Mouse (Mus musculus): ENCODE measurements at regions not wholly inside any gene's neighbourhood (a gene's known extent, or its start where the extent isn't known, plus 50 kb on each side); places are given as distances from the start of the nearest gene placed in this dataset.
A peak's percentile ranks its signal among the peaks of the same experiment; 100 is the strongest.

DNA sequence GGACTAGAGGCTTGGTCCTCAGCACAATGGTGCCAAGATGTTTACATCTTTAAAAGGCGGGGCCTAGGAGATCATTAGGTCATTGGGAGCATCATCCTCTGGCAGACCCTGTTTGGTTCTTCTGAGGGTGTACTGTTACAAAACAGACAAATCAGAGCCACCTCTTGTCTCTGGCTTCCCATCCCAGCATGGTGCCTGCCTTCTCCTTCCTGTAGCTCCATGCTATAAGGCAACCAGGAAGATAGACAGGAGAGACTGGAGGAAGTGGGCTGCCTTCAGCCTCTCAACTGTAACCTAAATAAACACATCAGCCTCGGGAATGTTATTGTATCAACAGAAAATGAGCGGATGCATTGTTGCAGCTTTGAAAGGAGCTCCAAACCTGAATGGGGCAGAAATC is 529.8 kb upstream of the Gm765 start:
- no peaks in the 10 kb centered on the region for H3K27me3 ChIP-seq
- no peak for ATAC-seq (ENCODE audit: insufficient number of reproducible peaks, insufficient read depth, low FRiP score, low TSS enrichment)
- H3K36me3 ChIP-seq = no peaks in the 10 kb centered on the region
- no peaks in the 10 kb centered on the region for H3K4me1 ChIP-seq
- no peak overlapping the region for H3K4me2 ChIP-seq (replicated peaks)
- H3K9ac ChIP-seq = no peak overlapping the region
- WGBS = 54% methylated on average over 3 of the region's 3 CpGs
- no peaks in the 10 kb centered on the region for H3K9me3 ChIP-seq
- no peak overlapping the region for H3K27ac ChIP-seq
- H3K4me3 ChIP-seq = no peak overlapping the region

DNA sequence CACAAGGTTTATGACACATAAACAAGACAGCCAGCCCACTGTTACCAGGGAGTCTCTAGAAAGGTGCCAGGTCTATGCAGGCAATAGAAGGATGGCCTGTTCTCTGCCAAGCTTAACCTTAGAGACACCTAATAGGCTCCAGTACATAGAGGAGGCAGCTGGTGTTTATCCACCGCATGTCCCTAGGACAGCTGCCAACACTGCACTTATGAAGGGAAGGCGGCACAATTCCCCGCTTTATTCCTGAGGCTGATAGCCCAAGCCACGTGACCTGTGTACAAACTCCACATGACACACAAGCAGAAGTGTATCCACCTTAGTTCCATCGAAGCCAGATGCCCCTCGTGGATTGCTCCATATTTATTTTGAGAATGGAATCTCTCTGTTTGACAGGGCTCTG is 527.2 kb upstream of the Gm765 start:
- H3K4me3 ChIP-seq = no peak overlapping the region
- H3K4me2 ChIP-seq (replicated peaks) = no peak overlapping the region
- H3K36me3 ChIP-seq = no peaks in the 10 kb centered on the region
- H3K27ac ChIP-seq = no peak overlapping the region
- no peaks in the 10 kb centered on the region for H3K4me1 ChIP-seq
- 85% methylated on average over 6 of the region's 6 CpGs for WGBS
- no peaks in the 10 kb centered on the region for H3K27me3 ChIP-seq
- no peaks in the 10 kb centered on the region for H3K9me3 ChIP-seq
- no peak for ATAC-seq (ENCODE audit: insufficient number of reproducible peaks, insufficient read depth, low FRiP score, low TSS enrichment)
- no peak overlapping the region for H3K9ac ChIP-seq

DNA sequence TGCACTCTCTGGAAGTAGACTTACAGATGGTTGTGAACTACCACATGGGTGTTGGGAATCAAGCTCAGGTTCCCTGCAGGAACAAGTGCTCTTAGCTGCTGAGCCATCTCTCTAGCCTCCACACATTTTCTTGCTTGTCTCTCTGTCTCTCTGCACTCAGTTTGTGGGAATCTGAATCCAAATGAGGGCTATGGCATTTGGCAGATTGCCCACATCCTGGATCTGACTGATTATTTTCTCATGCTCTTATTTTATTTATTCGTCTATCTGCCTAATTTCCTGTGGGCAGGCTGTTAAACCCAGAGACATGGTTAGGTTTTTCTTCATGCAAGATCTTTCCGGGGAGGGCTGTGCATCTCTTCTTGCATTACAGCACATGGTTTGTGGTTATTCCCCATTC is 521.8 kb upstream of the Gm765 start:
- peak overlapping the region; percentile 43; the same call in 1 of the 2 replicates for H3K27ac ChIP-seq
- H3K4me1 ChIP-seq = peaks cover 7% of the 10 kb centered on the region; the same call in 1 of the 2 replicates
- H3K36me3 ChIP-seq = no peaks in the 10 kb centered on the region
- no peak overlapping the region for H3K4me3 ChIP-seq
- H3K4me2 ChIP-seq (replicated peaks) = no peak overlapping the region
- no peaks in the 10 kb centered on the region for H3K9me3 ChIP-seq
- WGBS = 36% methylated on average over 2 of the region's 2 CpGs
- no peaks in the 10 kb centered on the region for H3K27me3 ChIP-seq
- ATAC-seq (ENCODE audit: insufficient number of reproducible peaks, insufficient read depth, low FRiP score, low TSS enrichment) = no peak
- H3K9ac ChIP-seq = no peak overlapping the region

DNA sequence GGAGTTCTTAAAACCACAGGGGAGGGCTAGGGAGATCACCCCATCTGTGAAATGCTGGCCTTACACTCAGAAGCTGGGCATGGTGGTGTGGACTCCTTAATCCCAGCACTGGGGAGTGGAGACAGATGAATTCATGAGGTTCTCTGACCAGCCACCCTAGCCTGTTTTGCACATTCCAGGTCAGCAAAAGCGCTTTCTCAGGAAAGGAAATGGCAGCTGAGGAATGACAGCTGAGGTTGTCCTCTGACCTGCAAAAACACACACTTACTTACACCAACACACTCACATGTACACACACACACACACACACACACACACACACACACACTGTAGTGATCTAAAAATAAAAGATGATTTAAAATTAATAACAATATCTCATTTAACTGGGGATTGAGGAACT is 513.4 kb upstream of the Gm765 start:
- no peaks in the 10 kb centered on the region for H3K4me1 ChIP-seq
- H3K9me3 ChIP-seq = no peaks in the 10 kb centered on the region
- H3K9ac ChIP-seq = no peak overlapping the region
- no peaks in the 10 kb centered on the region for H3K36me3 ChIP-seq
- H3K27me3 ChIP-seq = no peaks in the 10 kb centered on the region
- WGBS = 85% methylated on average over 1 of the region's 1 CpGs
- no peak for ATAC-seq (ENCODE audit: insufficient number of reproducible peaks, insufficient read depth, low FRiP score, low TSS enrichment)
- H3K27ac ChIP-seq = no peak overlapping the region
- no peak overlapping the region for H3K4me2 ChIP-seq (replicated peaks)
- H3K4me3 ChIP-seq = no peak overlapping the region

DNA sequence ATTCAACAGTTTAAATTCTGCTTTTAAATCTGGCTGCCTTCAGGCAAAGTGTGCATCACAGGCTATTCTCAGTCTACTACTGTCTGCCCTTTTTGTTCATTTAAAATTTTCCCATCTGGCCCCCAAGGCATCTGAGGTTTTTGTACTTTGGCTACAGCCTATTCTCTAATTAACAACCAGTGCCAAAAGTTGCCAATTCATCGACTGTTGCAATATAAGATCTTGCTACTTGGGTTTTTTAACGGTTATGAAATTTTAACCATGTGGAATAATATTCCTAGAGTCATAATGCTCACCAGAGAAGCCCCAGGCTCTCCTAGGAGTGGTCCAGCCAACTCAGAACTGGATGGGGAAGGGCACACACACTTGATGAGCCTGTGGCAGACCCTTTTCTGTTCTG is 508.4 kb upstream of the Gm765 start:
- WGBS = 67% methylated on average over 2 of the region's 2 CpGs

DNA sequence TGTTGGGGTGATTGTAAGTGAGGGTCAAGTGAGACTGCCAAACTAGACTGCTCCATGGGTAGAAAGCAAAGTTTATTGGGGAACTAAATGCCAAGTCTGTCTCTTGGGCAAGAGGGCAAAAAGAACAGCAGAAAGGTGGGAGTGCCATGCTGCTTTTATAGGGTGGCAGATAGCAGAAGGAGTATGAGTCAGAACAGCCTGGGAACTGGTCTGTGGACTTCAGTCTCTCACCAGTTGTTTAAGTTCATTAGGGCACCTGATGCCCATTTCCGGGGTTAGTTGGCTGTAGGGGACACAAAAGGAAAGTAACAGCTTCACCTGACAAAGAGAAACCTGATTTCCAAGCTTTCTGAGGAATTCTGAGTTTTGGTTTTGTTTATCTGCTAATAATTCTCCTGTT is 506.3 kb upstream of the Gm765 start:
- no peaks in the 10 kb centered on the region for H3K27me3 ChIP-seq
- no peaks in the 10 kb centered on the region for H3K9me3 ChIP-seq
- no peak overlapping the region for H3K4me3 ChIP-seq
- H3K27ac ChIP-seq = no peak overlapping the region
- H3K9ac ChIP-seq = no peak overlapping the region
- H3K4me1 ChIP-seq = peaks cover 8% of the 10 kb centered on the region; the same call in 1 of the 2 replicates
- ATAC-seq (ENCODE audit: insufficient number of reproducible peaks, insufficient read depth, low FRiP score, low TSS enrichment) = no peak
- no peaks in the 10 kb centered on the region for H3K36me3 ChIP-seq
- WGBS = 84% methylated on average over 1 of the region's 1 CpGs
- no peak overlapping the region for H3K4me2 ChIP-seq (replicated peaks)

More for the DNA sequence above, 508.4 kb upstream of the Gm765 start:
- Histone ChIP-seq H3K4me1 (0 out of 2 replicates have a peak, but pooled peaks cover 8% of the 10 kb centered on the region), H3K4me3 (no peak overlapping the region), H3K36me3 (no peaks in the 10 kb centered on the region), H3K9me3 (no peaks in the 10 kb centered on the region), H3K27ac (no peak overlapping the region), H3K4me2 (replicated peaks) (no peak overlapping the region), H3K9ac (no peak overlapping the region), H3K27me3 (no peaks in the 10 kb centered on the region)
- ATAC-seq (ENCODE audit: insufficient number of reproducible peaks, insufficient read depth, low FRiP score, low TSS enrichment) = no peak

DNA sequence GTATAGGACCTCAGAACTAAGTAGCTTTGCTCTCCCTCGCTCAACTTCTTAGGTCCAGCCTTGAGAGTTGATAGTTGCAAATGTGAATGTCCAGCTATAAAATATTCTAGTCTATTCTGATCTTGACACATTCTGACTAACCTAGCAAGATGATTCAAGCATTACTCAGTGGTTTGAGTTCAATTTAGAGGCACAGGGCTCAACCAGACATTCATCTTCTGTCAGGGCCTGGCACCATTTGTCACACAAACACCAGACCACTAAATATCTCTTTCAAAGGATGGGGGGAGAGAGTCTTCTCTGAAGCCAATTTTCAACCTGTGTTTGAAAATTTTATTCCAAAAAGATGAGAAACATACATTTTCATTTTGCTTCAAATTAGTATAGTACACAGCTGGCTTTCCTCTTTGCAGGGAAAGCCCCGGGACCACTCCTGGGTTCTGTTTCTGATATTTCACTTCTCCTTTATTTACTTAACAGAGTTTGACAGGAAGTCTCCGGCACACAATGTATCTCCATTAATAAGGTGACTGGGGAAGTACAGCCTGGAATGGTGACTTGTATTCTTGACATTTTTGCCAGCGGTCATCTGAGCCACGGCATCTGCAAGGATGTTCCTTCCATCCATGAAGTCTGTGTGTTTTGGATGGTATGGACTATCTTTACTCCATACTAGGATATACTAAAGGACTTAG is 503.6 kb upstream of the Gm765 start:
- 55% methylated on average over 5 of the region's 5 CpGs for WGBS
- H3K27me3 ChIP-seq = no peaks in the 10 kb centered on the region
- no peak overlapping the region for H3K9ac ChIP-seq
- H3K36me3 ChIP-seq = no peaks in the 10 kb centered on the region
- no peak overlapping the region for H3K4me3 ChIP-seq
- H3K27ac ChIP-seq = no peak overlapping the region
- no peaks in the 10 kb centered on the region for H3K9me3 ChIP-seq
- ATAC-seq (ENCODE audit: insufficient number of reproducible peaks, insufficient read depth, low FRiP score, low TSS enrichment) = no peak
- H3K4me1 ChIP-seq = peaks cover 8% of the 10 kb centered on the region; the same call in 1 of the 2 replicates
- H3K4me2 ChIP-seq (replicated peaks) = no peak overlapping the region

DNA sequence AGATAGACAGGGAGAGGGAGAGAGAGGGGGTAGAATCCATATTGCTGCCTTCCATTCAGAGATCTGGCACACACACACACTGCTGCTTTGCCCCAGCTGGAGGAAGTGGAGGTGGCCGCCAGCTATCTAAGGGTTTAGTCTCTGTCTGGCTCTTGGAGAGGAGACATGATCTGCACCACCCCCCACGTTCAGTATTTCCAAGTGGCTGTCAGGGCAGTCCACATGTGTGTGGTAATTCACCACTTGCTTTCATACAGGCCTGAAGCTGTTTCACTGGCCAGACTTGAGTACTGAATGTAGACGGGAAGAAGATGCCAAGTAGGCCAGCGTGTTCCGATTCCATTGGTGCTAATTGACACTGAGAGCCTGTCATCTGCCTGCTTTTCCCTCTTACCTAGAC is 501.0 kb upstream of the Gm765 start:
- Histone ChIP-seq H3K9ac (no peak overlapping the region), H3K36me3 (no peaks in the 10 kb centered on the region), H3K4me3 (no peak overlapping the region), H3K4me2 (replicated peaks) (no peak overlapping the region), H3K27me3 (no peaks in the 10 kb centered on the region), H3K9me3 (no peaks in the 10 kb centered on the region), H3K27ac (no peak overlapping the region), H3K4me1 (peaks cover 8% of the 10 kb centered on the region; the same call in 1 of the 2 replicates)
- 80% methylated on average over 5 of the region's 5 CpGs for WGBS
- no peak for ATAC-seq (ENCODE audit: insufficient number of reproducible peaks, insufficient read depth, low FRiP score, low TSS enrichment)

DNA sequence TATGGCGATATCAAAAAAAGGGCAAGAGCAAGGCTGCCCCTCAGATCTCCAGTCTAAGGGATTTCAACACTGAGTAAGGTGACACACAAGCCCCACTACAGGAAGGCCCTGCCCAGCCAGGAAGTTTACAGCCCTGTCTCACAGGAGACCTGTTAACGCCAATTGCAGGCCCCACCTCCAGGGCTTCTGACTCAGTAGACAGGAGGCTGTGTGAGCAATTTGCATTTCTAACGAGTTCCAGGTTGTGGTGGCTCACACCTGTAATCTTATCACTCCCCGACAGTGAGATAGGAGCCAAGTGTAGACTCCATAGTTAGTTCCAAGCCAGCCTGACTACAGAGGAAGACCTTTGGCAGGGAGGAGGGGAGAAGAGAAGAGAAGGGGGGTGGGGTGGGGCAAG is 500.4 kb upstream of the Gm765 start:
- H3K9me3 ChIP-seq = no peaks in the 10 kb centered on the region
- no peaks in the 10 kb centered on the region for H3K27me3 ChIP-seq
- no peak overlapping the region for H3K4me3 ChIP-seq
- no peak overlapping the region for H3K27ac ChIP-seq
- ATAC-seq (ENCODE audit: insufficient number of reproducible peaks, insufficient read depth, low FRiP score, low TSS enrichment) = no peak
- no peak overlapping the region for H3K9ac ChIP-seq
- no peak overlapping the region for H3K4me2 ChIP-seq (replicated peaks)
- H3K36me3 ChIP-seq = no peaks in the 10 kb centered on the region
- 53% methylated on average over 4 of the region's 4 CpGs for WGBS
- peaks cover 8% of the 10 kb centered on the region; the same call in 1 of the 2 replicates for H3K4me1 ChIP-seq

DNA sequence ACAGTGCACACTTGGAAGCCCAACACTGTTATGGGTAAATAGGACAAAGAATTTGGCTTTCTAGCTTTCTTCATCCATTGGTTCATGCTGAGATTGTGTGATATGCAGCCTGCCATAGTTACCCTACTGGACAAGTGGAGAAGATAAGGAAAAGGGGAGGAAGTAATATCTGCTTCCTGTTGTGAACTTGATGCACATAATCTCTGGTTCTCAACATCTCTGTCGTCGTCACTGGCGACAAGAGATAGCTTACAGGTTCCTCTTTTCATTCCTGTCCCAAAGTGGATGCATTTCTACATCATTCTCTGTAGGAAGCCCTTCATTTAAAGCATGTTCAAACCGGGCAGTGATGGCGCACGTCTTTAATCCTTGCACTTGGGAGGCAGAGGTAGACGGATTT is 491.4 kb upstream of the Gm765 start:
- no peak overlapping the region for H3K9ac ChIP-seq
- 91% methylated on average over 7 of the region's 7 CpGs for WGBS
- ATAC-seq (ENCODE audit: insufficient number of reproducible peaks, insufficient read depth, low FRiP score, low TSS enrichment) = no peak

DNA sequence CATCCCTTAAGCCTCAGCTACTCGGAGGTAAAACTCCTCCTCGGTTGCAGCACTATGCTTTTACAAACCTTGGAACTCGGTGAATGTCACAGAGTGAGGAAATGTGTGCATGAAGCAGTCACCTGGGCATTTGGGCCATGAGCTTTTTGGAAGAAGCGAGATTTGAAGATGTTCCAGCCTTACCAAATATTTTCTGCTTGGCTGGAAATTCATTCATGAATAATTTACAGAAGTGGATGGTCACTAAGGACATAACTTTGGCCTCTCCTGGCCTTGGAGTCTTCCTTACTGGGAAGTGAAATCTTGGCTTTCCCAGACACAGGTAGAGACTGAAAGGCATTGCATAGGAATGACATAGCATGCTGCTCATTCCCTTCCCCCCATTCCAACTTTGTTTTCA is 487.6 kb upstream of the Gm765 start:
- no peaks in the 10 kb centered on the region for H3K36me3 ChIP-seq
- 0 out of 2 replicates have a peak, but pooled peaks cover 9% of the 10 kb centered on the region for H3K4me1 ChIP-seq
- no peak overlapping the region for H3K27ac ChIP-seq
- H3K4me2 ChIP-seq (replicated peaks) = no peak overlapping the region
- 54% methylated on average over 4 of the region's 4 CpGs for WGBS
- H3K9me3 ChIP-seq = no peaks in the 10 kb centered on the region
- no peaks in the 10 kb centered on the region for H3K27me3 ChIP-seq
- H3K9ac ChIP-seq = no peak overlapping the region
- no peak overlapping the region for H3K4me3 ChIP-seq
- no peak for ATAC-seq (ENCODE audit: insufficient number of reproducible peaks, insufficient read depth, low FRiP score, low TSS enrichment)

More for the DNA sequence above, 491.4 kb upstream of the Gm765 start:
- Histone ChIP-seq H3K4me3 (no peak overlapping the region), H3K36me3 (no peaks in the 10 kb centered on the region), H3K4me1 (0 out of 2 replicates have a peak, but pooled peaks cover 9% of the 10 kb centered on the region), H3K27ac (no peak overlapping the region), H3K4me2 (replicated peaks) (no peak overlapping the region), H3K27me3 (no peaks in the 10 kb centered on the region), H3K9me3 (no peaks in the 10 kb centered on the region)

DNA sequence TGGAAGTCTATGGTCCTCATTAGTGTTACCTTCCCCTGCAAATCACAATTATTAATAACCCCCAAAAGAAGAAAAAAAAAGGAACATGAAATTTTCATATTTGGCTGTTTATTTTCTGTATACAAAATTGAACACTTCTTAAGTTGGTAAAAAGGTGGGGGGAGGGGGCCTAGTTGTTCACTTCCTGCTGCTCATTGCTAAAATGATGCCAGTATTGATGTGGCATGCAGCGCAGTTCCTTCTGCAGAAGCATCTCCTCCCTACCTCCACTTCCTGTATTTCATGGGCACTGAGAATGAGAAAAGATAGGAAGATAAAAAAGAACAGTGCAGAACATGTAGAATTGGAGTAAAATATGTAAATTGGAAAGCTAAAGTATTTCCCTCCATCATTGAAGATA is 465.5 kb upstream of the Gm765 start:
- 91% methylated on average over 1 of the region's 1 CpGs for WGBS
- no peak overlapping the region for H3K4me2 ChIP-seq (replicated peaks)
- no peak overlapping the region for H3K4me3 ChIP-seq
- H3K9ac ChIP-seq = no peak overlapping the region
- H3K27me3 ChIP-seq = no peaks in the 10 kb centered on the region
- H3K36me3 ChIP-seq = no peaks in the 10 kb centered on the region
- H3K9me3 ChIP-seq = no peaks in the 10 kb centered on the region; the same call in 1 of the 2 replicates
- no peak overlapping the region for H3K27ac ChIP-seq
- H3K4me1 ChIP-seq = no peaks in the 10 kb centered on the region
- no peak for ATAC-seq (ENCODE audit: insufficient number of reproducible peaks, insufficient read depth, low FRiP score, low TSS enrichment)

All from embryonic facial prominence, embryonic 12.5 days (tissue).